Mouse (Mus musculus): Measurements from ENCODE around the gene Rpap3.
"Not testable (repeated sequence)": the region's sequence is repeated elsewhere in the genome, so short reads cannot be mapped to it uniquely, and the experiment has no call there.

GRCm38 (mm10) chr15:97668158-97668877 lies 37.3 kb downstream of the Rpap3 start:
- TF ChIP-seq CTCF, POLR2A (IDR thresholded peaks at IDR 0.05; ENCODE audit: extremely low read depth, insufficient read depth, low read length): not testable (repeated sequence)

All from cortical plate, adult 2 months (tissue).